Mouse (Mus musculus) sigmoid colon, adult 10 weeks (tissue): Measurements from ENCODE around the gene 1700007K13Rik. TPM values are rescaled to one million over a fixed set of nuclear protein-coding genes. Genes with fewer than 3 reads are reported as not detected.

Experiments
- polyA plus RNA-seq: library from polyadenylated mRNA; stranded (reverse); fragments of 350-450 nt; fragmentation: Illumina TruSeq; extraction: RNeasy Lipid Tissue Mini Kit (QIAGEN cat#74804); gene quantifications from one replicate; pipeline ENCODE4 v1.2.3, GENCODE M21; 2014; ENCODE audit warnings: low read depth, low replicate concordance

1700007K13Rik gene
- polyA plus RNA-seq, result not detected

GRCm38 (mm10) chr2:28465836-28466518, at the start of gene 1700007K13Rik:
1700007K13Rik (minus strand) TSS chr2:28466332.

GRCm38 (mm10) chr2:28512798-28513401, 46.8 kb upstream of the 1700007K13Rik start, which contains the start of gene Ralgds:
Ralgds (plus strand) TSS chr2:28513125.

GRCm38 (mm10) chr2:28505795-28506194, 39.7 kb upstream of the 1700007K13Rik start, which contains the start of gene Gm10134:
Gm10134 (plus strand) TSS chr2:28506095.

GRCm38 (mm10) chr2:28496671-28497070, 30.5 kb upstream of the 1700007K13Rik start, which contains the start of gene Gbgt1:
Gbgt1 (plus strand) TSS chr2:28496891.

DNA sequence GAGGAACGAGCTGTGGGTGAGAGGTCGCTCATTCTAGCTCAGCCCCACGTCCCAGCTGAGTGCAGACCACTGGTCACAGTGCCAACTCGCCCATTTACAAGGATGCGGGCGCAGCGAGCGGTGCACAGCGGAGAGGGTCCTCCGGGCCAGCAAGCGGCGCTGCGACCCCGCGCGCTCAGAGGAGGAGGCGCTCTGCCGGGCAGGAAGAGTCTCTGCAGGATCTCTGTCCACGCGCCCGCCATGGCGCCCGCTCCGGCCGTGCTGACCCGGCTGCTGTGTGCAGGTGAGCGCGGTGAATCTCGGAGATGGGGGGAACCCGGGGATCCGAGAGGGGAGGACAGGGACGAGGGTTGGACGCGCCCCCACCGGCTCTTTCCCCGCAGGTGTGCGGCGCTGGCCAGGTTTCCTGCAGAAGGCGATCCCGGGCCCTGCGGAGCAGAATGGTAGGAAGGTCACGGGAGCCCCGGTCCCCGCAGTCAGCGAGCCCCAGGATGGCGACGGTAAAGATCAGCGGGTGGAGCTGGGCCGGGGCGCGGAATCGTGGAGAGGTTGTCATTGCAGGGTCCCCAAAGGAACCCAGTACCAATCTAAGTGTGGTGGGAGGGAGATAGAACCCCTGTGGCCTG, 1.8 kb upstream of the 1700007K13Rik start, which contains the start of gene Mrps2:
Mrps2 (plus strand) TSS at position 207 of the 626 bp plus-strand sequence.

DNA sequence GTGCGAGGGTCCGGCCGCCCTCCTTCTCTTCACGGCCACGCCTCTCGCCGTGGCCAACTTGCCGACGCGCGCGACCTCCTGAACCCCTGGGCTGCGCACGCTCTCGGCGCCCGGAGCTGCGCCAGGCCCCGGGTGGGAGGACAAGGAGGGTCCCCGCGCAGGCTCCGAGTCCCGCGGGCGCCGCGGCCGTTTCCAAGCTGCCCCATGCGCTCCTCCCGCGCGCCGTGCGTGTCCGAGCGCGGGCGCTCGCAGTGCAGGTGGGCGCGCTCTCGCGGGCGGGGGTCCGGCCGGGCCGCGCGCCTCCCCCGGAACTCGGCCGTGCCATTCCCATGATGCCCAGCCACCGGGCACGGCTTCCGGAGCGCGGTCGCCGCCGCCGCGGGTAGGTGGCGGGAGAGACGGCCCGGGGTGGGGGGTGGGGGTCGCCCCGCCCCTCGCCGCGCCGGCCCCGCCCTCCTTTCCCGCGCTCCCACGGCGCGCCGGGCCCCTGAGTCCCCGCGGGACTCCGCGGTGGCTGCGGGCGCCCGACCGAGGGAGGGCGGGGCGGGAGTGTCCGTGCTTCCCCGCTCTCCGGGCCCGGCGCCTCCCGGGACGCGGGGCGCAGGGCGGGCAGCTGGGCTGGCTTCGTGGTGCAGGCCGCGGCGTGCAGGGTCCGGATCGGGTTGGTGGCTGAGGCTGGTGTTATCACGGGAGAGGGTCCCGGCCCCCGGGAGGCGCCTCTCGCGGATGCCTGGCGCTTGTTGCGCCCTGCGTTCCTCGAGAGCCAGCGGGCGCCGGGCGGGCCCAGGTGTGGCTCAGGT, 19.4 kb downstream of the 1700007K13Rik start, which contains the start of gene Ppp1r26:
Ppp1r26 (plus strand) TSS at position 286 of the 800 bp plus-strand sequence.

Other genes with a start within 250 kb of the 1700007K13Rik start
- 1.3 TPM for gene Ppp1r26, start 19.5 kb downstream of the 1700007K13Rik start, polyA plus RNA-seq
- 58.0 TPM for gene Mrps2, start 1.7 kb upstream of the 1700007K13Rik start, polyA plus RNA-seq
- 0.44 TPM for gene Gbgt1, start 30.6 kb upstream of the 1700007K13Rik start, polyA plus RNA-seq
- gene Gm10134, start 39.8 kb upstream of the 1700007K13Rik start, polyA plus RNA-seq, result not detected
- gene Ralgds, start 46.8 kb upstream of the 1700007K13Rik start, polyA plus RNA-seq, result 25.4 TPM
- 2.5 TPM for gene Cel, start 97.1 kb upstream of the 1700007K13Rik start, polyA plus RNA-seq
- gene Gtf3c5, start 117.4 kb upstream of the 1700007K13Rik start, polyA plus RNA-seq, result 4.4 TPM
- gene Gfi1b, start 155.7 kb upstream of the 1700007K13Rik start, polyA plus RNA-seq, result not detected
- gene Tsc1, start 174.9 kb upstream of the 1700007K13Rik start, polyA plus RNA-seq, result 10.9 TPM
- gene Spaca9, start 233.4 kb upstream of the 1700007K13Rik start, polyA plus RNA-seq, result not detected
- not detected for gene Ak8, start 233.8 kb upstream of the 1700007K13Rik start, polyA plus RNA-seq